Mouse (Mus musculus) heart, adult 2 months (tissue): ENCODE results near the gene Cntn2.

Experiments
- CTCF ChIP-seq: fragments of 200-600 bp; IDR thresholded peaks from 2 replicates; pipeline ENCODE4 v1.8.1; 2022; ENCODE audit warnings: antibody characterized with exemption, mild to moderate bottlenecking, moderate library complexity
- POLR2A ChIP-seq: fragments of 200-500 bp; IDR thresholded peaks from 2 replicates; pipeline ENCODE4 v1.6.1; 2011; ENCODE audit warnings: mild to moderate bottlenecking, low read depth, low read length, control low read depth; ENCODE audit not compliant: insufficient read depth

- TF ChIP-seq POLR2A (no peak), CTCF (no peak)
These were observed 59.8 kb downstream of the Cntn2 start for GRCm38 (mm10) chr1:132483234-132483633.
